Mouse (Mus musculus) testis, adult 2 months (tissue): ENCODE data around the gene Atg4a-ps.

Experiments
- CTCF ChIP-seq: fragments of 200-500 bp; IDR thresholded peaks from 2 replicates; pipeline ENCODE4 v1.5.1; 2012; ENCODE audit warnings: low read depth, mild to moderate bottlenecking, inconsistent platforms, low read length, moderate library complexity; ENCODE audit not compliant: control insufficient read depth, insufficient read depth, insufficient replicate concordance
- POLR2A ChIP-seq: fragments of 200-500 bp; IDR thresholded peaks from 2 replicates; pipeline ENCODE4 v1.6.1; 2012; ENCODE audit warnings: low read depth, mild to moderate bottlenecking, inconsistent platforms, low read length, moderate library complexity; ENCODE audit not compliant: control insufficient read depth

DNA sequence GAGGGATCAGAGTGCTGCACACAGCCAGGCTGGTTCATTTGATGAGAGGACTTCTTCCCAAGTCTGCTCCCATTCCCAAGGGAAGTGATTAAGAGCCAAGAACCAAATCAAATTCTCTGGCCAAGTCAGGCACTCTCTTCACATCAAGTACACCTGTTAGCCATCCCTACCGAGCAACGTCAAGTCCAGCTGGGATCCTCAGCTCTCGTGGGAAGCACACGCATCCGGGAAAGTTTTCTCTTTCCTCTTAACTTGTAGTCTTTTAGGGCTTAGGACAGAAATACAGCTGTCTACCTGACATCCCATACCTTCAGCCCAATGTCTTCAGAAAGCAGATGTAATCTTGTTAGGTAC is 38.1 kb upstream of the Atg4a-ps start:
- no peak for TF ChIP-seq POLR2A
- no peak for TF ChIP-seq CTCF
